ENCODE assay signal across 8 mouse cellular contexts in genomic region chr2:11552966-11553451, GRCm38 (mm10). TPM values are rescaled to one million over a fixed set of nuclear protein-coding genes. Genes with fewer than 3 reads are reported as not detected.
DNase-seq lines count a peak whose midpoint lies in the region; ATAC-seq and TF ChIP-seq lines count a peak whose summit lies in the region.

No protein-coding gene starts in this region.

- peaks cover 6 to 8% of the 10 kb centered on the region in 2 experiments; a peak in 3 of 4 replicates for H3K4me1 ChIP-seq in ES-E14 (ENCODE audit: control insufficient read depth in 2 of 2, insufficient read depth in 2 of 2, low read length in 2 of 2, poor library complexity in 1 of 2)
- H3K4me1 ChIP-seq in heart, embryonic 16.5 days (ENCODE audit: control insufficient read depth, insufficient read depth, low read length), result peaks cover 7% of the 10 kb centered on the region
- peaks cover 10% of the 10 kb centered on the region for H3K4me1 ChIP-seq in midbrain, embryonic 11.5 days (ENCODE audit: control insufficient read depth, insufficient read depth, low read length)

- no peak overlapping the region; the same call in 1 of the 2 replicates for H3K9ac ChIP-seq in ES-E14 (ENCODE audit: insufficient read depth, low read depth, low read length, poor library complexity, severe bottlenecking)
- H3K9ac ChIP-seq in heart, embryonic 16.5 days (ENCODE audit: low read length), result peak overlapping the region; percentile 79
- H3K9ac ChIP-seq in midbrain, embryonic 11.5 days (ENCODE audit: low read length), result peak overlapping the region; percentile 56

- H3K9me3 ChIP-seq in ES-E14 (ENCODE audit: control insufficient read depth, insufficient read depth, low read depth, low read length), result no peaks in the 10 kb centered on the region
- no peaks in the 10 kb centered on the region for H3K9me3 ChIP-seq in heart, embryonic 16.5 days (replicated peaks; ENCODE audit: control insufficient read depth, low read length)
- H3K9me3 ChIP-seq in midbrain, embryonic 11.5 days (ENCODE audit: control insufficient read depth, low read length), result no peaks in the 10 kb centered on the region

- peak overlapping the region; percentile 97 for H3K4me2 ChIP-seq in heart, embryonic 16.5 days (ENCODE audit: low read depth, low read length)
- peak overlapping the region; percentile 79 for H3K4me2 ChIP-seq in midbrain, embryonic 11.5 days

- H3K36me3 ChIP-seq in ES-E14 (ENCODE audit: control insufficient read depth, insufficient read depth, low read length, poor library complexity, severe bottlenecking), result no peaks in the 10 kb centered on the region
- H3K36me3 ChIP-seq in heart, embryonic 16.5 days (ENCODE audit: control insufficient read depth, insufficient read depth), result no peaks in the 10 kb centered on the region
- H3K36me3 ChIP-seq in midbrain, embryonic 11.5 days (ENCODE audit: control insufficient read depth, insufficient read depth, low read length), result no peaks in the 10 kb centered on the region

- no peaks in the 10 kb centered on the region for H3K27me3 ChIP-seq in heart, embryonic 16.5 days (ENCODE audit: control insufficient read depth, insufficient read depth, low read length)
- peaks cover 18% of the 10 kb centered on the region for H3K27me3 ChIP-seq in midbrain, embryonic 11.5 days (ENCODE audit: control insufficient read depth, insufficient read depth, low read length)

- no peak overlapping the region for H3K27ac ChIP-seq in ES-E14 (ENCODE audit: insufficient read depth, low read depth, low read length, poor library complexity, severe bottlenecking)
- peak overlapping the region; percentile 49 for H3K27ac ChIP-seq in heart, embryonic 16.5 days (ENCODE audit: low read length)
- H3K27ac ChIP-seq in midbrain, embryonic 11.5 days (ENCODE audit: low read depth, low read length), result no peak overlapping the region

- DNase-seq in cerebellum, adult 8-10 months, result no peak
- DNase-seq in ES-E14 (ENCODE audit: low read depth, low spot score), result no peak
- peak; percentile 63 to 78 for DNase-seq in kidney, postnatal 25 days
- no peak for DNase-seq in midbrain, embryonic 11.5 days (ENCODE audit: low spot score, missing footprints)
- peak; percentile 55 for DNase-seq in thymus, postnatal 14 days

- 6% methylated on average over 15 of the region's 15 CpGs for WGBS in heart, embryonic 16.5 days
- 3% methylated on average over 15 of the region's 15 CpGs for WGBS in midbrain, embryonic 11.5 days

- peak; percentile 26; the same call in 1 of the 2 replicates for ATAC-seq in cerebellum, adult (ENCODE audit: insufficient number of reproducible peaks, low FRiP score, low TSS enrichment)
- ATAC-seq in common myeloid progenitor, adult 5-6 weeks (replicated peaks; ENCODE audit: low read depth, poor library complexity, severe bottlenecking), result peak; percentile 14
- ATAC-seq in heart, embryonic 16.5 days (replicated peaks; ENCODE audit: extremely low read depth, insufficient read depth, low FRiP score), result peak; percentile 17
- ATAC-seq in midbrain, embryonic 11.5 days (ENCODE audit: low FRiP score), result peak; percentile 51

- in situ Hi-C loops in ES-E14 (cut with MboI; ENCODE audit: low sequenced_read_pairs in 2 of 2, unreplicated experiment in 2 of 2), result no loop called here

- peak overlapping the region; percentile 59 to 71 for H3K4me3 ChIP-seq in ES-E14 (ENCODE audit: insufficient read depth in 1 of 2, low read depth in 1 of 2, low read length in 2 of 2, poor library complexity in 1 of 2, severe bottlenecking in 1 of 2)
- peak overlapping the region; percentile 71 for H3K4me3 ChIP-seq in heart, embryonic 16.5 days (ENCODE audit: low read length)
- peak overlapping the region; percentile 38 for H3K4me3 ChIP-seq in midbrain, embryonic 11.5 days (ENCODE audit: low read depth, low read length)

TF ChIP-seq in ES-E14, 5 proteins besides CTCF, POLR2A, EP300 and RAD21:
- TF ChIP-seq MAFK (IDR thresholded peaks at IDR 0.05; ENCODE audit: insufficient read depth, low read depth, low read length) (no peak), HCFC1 (IDR thresholded peaks at IDR 0.05; ENCODE audit: borderline replicate concordance, insufficient read depth, low read length) (no peak), ZC3H11A (IDR thresholded peaks at IDR 0.05; ENCODE audit: borderline replicate concordance, low read depth, low read length) (no peak), CHD2 (IDR thresholded peaks at IDR 0.05; ENCODE audit: low read depth, low read length) (no peak), ZNF384 (IDR thresholded peaks at IDR 0.05; ENCODE audit: low read depth, low read length) (no peak)

RNA-seq across cellular contexts. Expression of gene Pfkfb3, which starts 0.9 kb away (rescaled TPM):
- total RNA-seq in ES-E14 (2012; rRNA removed), result 18.9 and 19.6 TPM in 2 replicates
- total RNA-seq in common myeloid progenitor, adult 5-6 weeks (2017), result 12.1 and 30.2 TPM in 2 replicates
- polyA plus RNA-seq in heart, embryonic 16.5 days (2015; fragmentation: Nextera tagmentation; extraction: Ambion mirVana), result 9.5 and 12.3 TPM in 2 replicates
- polyA plus RNA-seq in midbrain, embryonic 11.5 days (2014; fragmentation: Nextera tagmentation; extraction: Ambion mirVana), result 13.8 TPM in 2 replicates

RNA-seq across cellular contexts. Expression of gene Rbm17, which starts 50.9 kb away (rescaled TPM):
- 137 and 175 TPM in 2 replicates for total RNA-seq in ES-E14 (2012; rRNA removed)
- total RNA-seq in common myeloid progenitor, adult 5-6 weeks (2017), result 153 and 213 TPM in 2 replicates
- polyA plus RNA-seq in heart, embryonic 16.5 days (2015; fragmentation: Nextera tagmentation; extraction: Ambion mirVana), result 84.5 and 102 TPM in 2 replicates
- 187 and 205 TPM in 2 replicates for polyA plus RNA-seq in midbrain, embryonic 11.5 days (2014; fragmentation: Nextera tagmentation; extraction: Ambion mirVana)

Comparison
In these comparisons a context has a peak if more than half of its experiments do, and no peak if none do; other contexts are left out.
1. DNase-seq: peak in kidney, postnatal 25 days (2 of 2) and thymus, postnatal 14 days (single experiment); none in cerebellum, adult 8-10 months (single experiment), ES-E14 (single experiment) and midbrain, embryonic 11.5 days (single experiment).
2. Peak in every context shown above with its lines, with median percentiles within 50 percentile points of each other: ATAC-seq and H3K4me3 ChIP-seq.